Mouse (Mus musculus) cerebellum, adult 2 months (tissue): Measurements from ENCODE around the gene Gm3409.
"Not testable (repeated sequence)": the region's sequence is repeated elsewhere in the genome, so short reads cannot be mapped to it uniquely, and the experiment has no call there.

ENCODE experiments used
- CTCF ChIP-seq: fragments of 200-500 bp; IDR thresholded peaks from 2 replicates; pipeline ENCODE4 v1.5.1; 2011; ENCODE audit warnings: low read depth, mild to moderate bottlenecking, control low read depth, low read length, moderate library complexity, borderline replicate concordance; ENCODE audit not compliant: insufficient read depth
- POLR2A ChIP-seq: fragments of 200-500 bp; IDR thresholded peaks from 2 replicates; pipeline ENCODE4 v1.6.1; 2011; ENCODE audit warnings: low read length, control low read depth, borderline replicate concordance; ENCODE audit not compliant: insufficient read depth

- TF ChIP-seq POLR2A, CTCF: not testable (repeated sequence)
These were observed 23.6 kb upstream of the Gm3409 start, which contains the start of gene Gm3402 for GRCm38 (mm10) chr5:146513823-146514222.
